Mouse (Mus musculus): ENCODE results near the gene Nat8f1. TPM values are rescaled to one million over a fixed set of nuclear protein-coding genes. Genes with fewer than 3 reads are reported as not detected.
"Not testable (repeated sequence)": the region's sequence is repeated elsewhere in the genome, so short reads cannot be mapped to it uniquely, and the experiment has no call there.

The Nat8f1 gene
- polyA plus RNA-seq, 1 experiment from 2014 or later: 12.0 TPM

GRCm38 (mm10) chr6:85884311-85884710 lies 31.2 kb downstream of the Nat8f1 start:
- Histone ChIP-seq H3K4me2 (ENCODE audit: low read depth, low read length) (no peak overlapping the region), H3K27me3 (replicated peaks; ENCODE audit: control insufficient read depth, insufficient read depth, low read length) (no peaks in the 10 kb centered on the region), H3K4me3 (ENCODE audit: low read length) (no peak overlapping the region), H3K9me3 (ENCODE audit: control insufficient read depth, low read length) (peaks cover 10% of the 10 kb centered on the region), H3K36me3 (ENCODE audit: control insufficient read depth, insufficient read depth, low read length) (no peaks in the 10 kb centered on the region), H3K4me1 (ENCODE audit: control insufficient read depth, insufficient read depth, low read length) (no peaks in the 10 kb centered on the region), H3K9ac (ENCODE audit: low read depth, low read length) (no peak overlapping the region), H3K27ac (ENCODE audit: low read length) (no peak overlapping the region)
- 88% methylated on average over 1 of the region's 1 CpGs for WGBS
- no peak for ATAC-seq

- H3K27me3 ChIP-seq (replicated peaks; ENCODE audit: control insufficient read depth, insufficient read depth, low read length); H3K4me1 ChIP-seq (ENCODE audit: control insufficient read depth, insufficient read depth, low read length); H3K36me3 ChIP-seq (ENCODE audit: control insufficient read depth, insufficient read depth, low read length); H3K9ac ChIP-seq (ENCODE audit: low read depth, low read length); H3K4me3 ChIP-seq (ENCODE audit: low read length); H3K4me2 ChIP-seq (ENCODE audit: low read depth, low read length); H3K9me3 ChIP-seq (ENCODE audit: control insufficient read depth, low read length); H3K27ac ChIP-seq (ENCODE audit: low read length); ATAC-seq: not testable (repeated sequence)
- 92% methylated on average over 9 of the region's 9 CpGs for WGBS
Observed at GRCm38 (mm10) chr6:85883246-85883645, 32.2 kb downstream of the Nat8f1 start.

DNA sequence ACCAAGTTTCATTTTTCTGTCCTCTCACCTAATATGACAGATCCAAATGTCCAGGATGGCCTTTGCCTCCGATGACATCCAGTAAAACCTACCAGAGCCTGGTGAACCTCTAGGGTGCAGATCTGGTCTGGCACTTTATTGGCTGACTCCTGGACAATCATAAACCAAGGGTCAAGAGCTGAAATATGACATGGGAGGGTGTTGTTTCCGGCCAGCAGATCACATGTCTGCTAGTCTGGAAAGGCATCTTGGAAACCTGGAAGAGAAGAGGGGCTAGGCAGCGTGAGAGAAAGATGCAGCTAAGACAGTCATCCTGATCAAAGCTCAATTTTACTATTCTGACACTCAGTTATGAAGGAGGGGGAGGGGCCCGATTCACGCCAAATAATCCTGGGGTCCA lies 46.5 kb downstream of the Nat8f1 start, which contains the start of gene Nat8f2:
Gene Nat8f2 (minus strand): TSS at position 153 of the 400 bp plus-strand sequence.
- WGBS: 64% methylated on average over 5 of the region's 5 CpGs
- not testable (repeated sequence) for H3K4me2 ChIP-seq (ENCODE audit: low read depth, low read length); ATAC-seq

DNA sequence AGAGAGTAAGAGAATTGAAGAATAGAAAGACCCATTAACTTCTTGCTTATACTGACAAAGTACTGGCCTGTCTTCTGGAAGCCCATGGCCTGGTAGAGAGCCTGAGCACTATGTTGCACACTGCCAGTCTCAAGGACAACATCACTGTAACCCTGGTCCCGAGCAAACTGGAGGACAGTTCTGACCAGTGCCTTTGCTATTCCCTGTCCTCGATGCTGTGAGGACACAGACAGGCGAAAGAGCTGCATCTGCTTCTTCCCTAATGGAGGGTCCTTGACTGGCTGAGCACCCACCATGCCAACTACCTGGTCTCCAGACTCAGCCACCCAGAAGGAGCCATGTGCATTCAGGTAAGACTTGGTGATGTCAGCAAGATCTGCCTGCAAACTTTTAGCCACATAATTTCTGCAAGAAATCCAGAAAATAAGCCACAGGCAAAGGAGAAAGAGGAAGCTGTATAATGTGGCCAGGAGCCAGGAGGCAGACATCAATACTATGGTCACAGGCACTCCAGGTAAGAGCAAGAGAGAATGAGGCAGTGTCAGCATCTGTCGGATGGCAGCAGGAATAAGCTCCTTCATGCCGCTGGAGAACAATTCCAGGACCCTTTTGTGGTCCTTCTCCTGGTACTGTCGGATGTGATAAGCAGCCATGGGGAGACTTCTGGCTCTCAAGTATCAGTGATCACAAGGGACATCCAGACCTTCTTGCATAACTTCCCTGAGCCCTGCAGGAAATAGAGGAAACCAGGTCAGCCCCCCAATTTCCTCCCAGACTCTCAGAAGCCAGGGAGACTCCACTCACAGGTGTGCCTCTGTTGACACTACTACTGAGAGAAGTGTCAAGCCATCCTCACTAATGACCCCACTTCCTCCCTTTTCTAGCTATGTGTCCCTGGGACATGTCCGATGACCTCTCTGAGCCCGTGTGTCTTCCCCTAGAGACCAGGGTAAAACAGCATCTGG lies 47.5 kb downstream of the Nat8f1 start:
- Histone ChIP-seq H3K4me1 (ENCODE audit: control insufficient read depth, insufficient read depth, low read length) (no peaks in the 10 kb centered on the region), H3K27ac (ENCODE audit: low read length) (no peak overlapping the region), H3K9ac (ENCODE audit: low read depth, low read length) (no peak overlapping the region), H3K4me3 (ENCODE audit: low read length) (no peak overlapping the region), H3K27me3 (replicated peaks; ENCODE audit: control insufficient read depth, insufficient read depth, low read length) (no peaks in the 10 kb centered on the region), H3K4me2 (ENCODE audit: low read depth, low read length) (no peak overlapping the region), H3K36me3 (ENCODE audit: control insufficient read depth, insufficient read depth, low read length) (no peaks in the 10 kb centered on the region), H3K9me3 (ENCODE audit: control insufficient read depth, low read length) (no peaks in the 10 kb centered on the region)
- ATAC-seq: no peak
- 78% methylated on average over 8 of the region's 8 CpGs for WGBS

More for the DNA sequence above, 46.5 kb downstream of the Nat8f1 start, which contains the start of gene Nat8f2:
- not testable (repeated sequence) for H3K27ac ChIP-seq (ENCODE audit: low read length); H3K4me1 ChIP-seq (ENCODE audit: control insufficient read depth, insufficient read depth, low read length); H3K4me3 ChIP-seq (ENCODE audit: low read length); H3K27me3 ChIP-seq (replicated peaks; ENCODE audit: control insufficient read depth, insufficient read depth, low read length); H3K9me3 ChIP-seq (ENCODE audit: control insufficient read depth, low read length); H3K36me3 ChIP-seq (ENCODE audit: control insufficient read depth, insufficient read depth, low read length); H3K9ac ChIP-seq (ENCODE audit: low read depth, low read length)

DNA sequence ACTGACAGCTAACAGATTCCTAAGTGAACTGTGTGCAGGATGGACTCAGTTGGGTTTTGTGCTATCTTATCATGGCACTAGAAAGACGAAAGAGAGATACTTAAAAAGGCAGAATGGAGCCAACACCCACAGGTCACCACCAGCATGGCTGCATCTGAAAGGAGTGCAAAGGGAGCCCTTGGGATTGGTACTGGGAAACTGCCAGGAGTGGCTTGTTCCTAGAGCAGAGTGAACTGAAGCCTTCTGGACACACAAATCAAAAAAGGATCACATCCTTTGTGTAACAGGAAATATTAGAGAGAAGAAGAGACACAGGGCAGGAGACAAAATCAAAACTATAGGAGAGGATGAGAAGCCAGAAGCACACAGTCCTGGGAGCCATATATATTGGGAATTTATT lies 48.5 kb downstream of the Nat8f1 start:
- H3K4me3 ChIP-seq (ENCODE audit: low read length); H3K4me2 ChIP-seq (ENCODE audit: low read depth, low read length); ATAC-seq; H3K4me1 ChIP-seq (ENCODE audit: control insufficient read depth, insufficient read depth, low read length); H3K36me3 ChIP-seq (ENCODE audit: control insufficient read depth, insufficient read depth, low read length); H3K9me3 ChIP-seq (ENCODE audit: control insufficient read depth, low read length); H3K27ac ChIP-seq (ENCODE audit: low read length); H3K27me3 ChIP-seq (replicated peaks; ENCODE audit: control insufficient read depth, insufficient read depth, low read length); H3K9ac ChIP-seq (ENCODE audit: low read depth, low read length): not testable (repeated sequence)
- 36% methylated on average over 1 of the region's 1 CpGs for WGBS

DNA sequence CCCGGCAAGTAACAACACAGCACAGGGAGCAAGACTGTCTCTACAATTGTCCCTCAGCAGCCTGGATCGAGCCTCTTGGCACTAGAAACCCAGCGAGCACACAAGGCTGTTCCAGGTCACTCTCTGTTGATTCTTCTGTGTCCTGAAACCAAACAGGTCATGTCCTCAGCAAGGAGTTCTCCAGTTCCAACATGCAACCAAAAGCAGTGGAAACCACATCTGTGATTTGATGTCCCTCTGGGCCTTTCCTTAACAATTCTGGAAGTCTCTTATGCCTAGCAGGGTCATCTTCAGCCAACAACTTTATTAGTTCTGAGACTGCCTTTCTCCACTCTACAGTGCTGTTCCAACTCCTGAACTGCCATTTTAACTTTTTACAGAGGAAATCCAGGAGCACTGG lies 49.3 kb downstream of the Nat8f1 start:
- not testable (repeated sequence) for H3K4me2 ChIP-seq (ENCODE audit: low read depth, low read length); H3K9me3 ChIP-seq (ENCODE audit: control insufficient read depth, low read length); H3K36me3 ChIP-seq (ENCODE audit: control insufficient read depth, insufficient read depth, low read length); H3K27ac ChIP-seq (ENCODE audit: low read length); H3K9ac ChIP-seq (ENCODE audit: low read depth, low read length); H3K4me1 ChIP-seq (ENCODE audit: control insufficient read depth, insufficient read depth, low read length); ATAC-seq; H3K27me3 ChIP-seq (replicated peaks; ENCODE audit: control insufficient read depth, insufficient read depth, low read length); H3K4me3 ChIP-seq (ENCODE audit: low read length)
- WGBS: 82% methylated on average over 3 of the region's 3 CpGs

DNA sequence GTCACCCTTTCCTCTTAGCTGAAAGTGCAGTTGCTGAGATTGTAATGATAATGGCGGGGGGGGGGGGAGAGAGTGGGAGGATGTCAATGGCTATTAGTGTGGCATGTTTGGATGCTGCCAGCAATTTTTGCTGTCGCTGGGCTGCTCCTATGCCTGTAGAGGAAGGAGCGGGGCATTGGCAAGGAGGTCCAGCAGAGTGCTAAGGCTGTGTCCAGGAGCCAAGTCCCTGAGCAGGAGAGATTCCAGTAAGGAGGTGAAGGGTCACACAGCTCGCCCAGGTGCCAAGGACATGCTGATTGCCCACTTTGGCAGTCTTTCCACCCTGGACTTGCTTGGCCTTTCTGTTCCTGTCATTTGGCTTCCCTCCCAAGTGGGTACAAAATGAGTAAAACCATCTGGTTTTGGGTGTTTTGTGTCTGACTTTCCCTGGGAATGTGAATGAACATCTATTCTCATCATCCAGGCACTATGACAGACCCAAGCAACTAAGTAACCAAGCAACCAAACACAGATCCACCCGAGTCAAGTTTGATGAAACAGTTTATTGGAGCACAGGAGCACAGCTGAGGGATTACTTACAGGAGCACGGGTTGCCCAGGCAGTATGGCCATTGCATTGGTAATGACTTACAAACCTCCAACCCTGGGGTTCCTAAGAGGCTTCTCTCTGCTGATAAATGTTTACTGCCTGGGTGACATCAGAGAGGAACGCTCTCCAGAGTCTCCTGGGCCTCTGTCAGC lies 50.4 kb downstream of the Nat8f1 start:
- not testable (repeated sequence) for H3K9me3 ChIP-seq (ENCODE audit: control insufficient read depth, low read length); H3K4me3 ChIP-seq (ENCODE audit: low read length); H3K4me2 ChIP-seq (ENCODE audit: low read depth, low read length); H3K36me3 ChIP-seq (ENCODE audit: control insufficient read depth, insufficient read depth, low read length); H3K4me1 ChIP-seq (ENCODE audit: control insufficient read depth, insufficient read depth, low read length); H3K27me3 ChIP-seq (replicated peaks; ENCODE audit: control insufficient read depth, insufficient read depth, low read length); H3K27ac ChIP-seq (ENCODE audit: low read length); ATAC-seq; H3K9ac ChIP-seq (ENCODE audit: low read depth, low read length)
- WGBS: 63% methylated on average over 6 of the region's 7 CpGs

DNA sequence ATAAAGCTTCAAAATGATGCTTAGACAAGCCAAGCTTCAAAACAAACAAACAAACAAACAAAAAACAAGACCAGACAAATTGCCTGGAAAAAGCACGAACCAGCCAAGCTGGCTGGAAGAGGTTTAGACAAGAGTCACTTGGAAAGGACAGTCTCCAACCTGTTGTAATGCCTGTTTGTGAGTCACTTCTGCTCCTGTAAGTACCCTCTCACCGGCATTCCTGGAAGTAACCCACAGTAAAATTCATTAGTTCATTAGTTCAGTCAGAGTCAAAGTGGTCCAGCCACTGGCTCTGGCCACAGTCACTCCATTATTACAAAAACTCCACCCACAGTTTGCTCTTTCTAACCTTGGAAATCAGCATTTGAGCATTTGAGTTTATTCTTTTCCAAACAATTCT lies 51.6 kb downstream of the Nat8f1 start:
- Histone ChIP-seq H3K27me3 (replicated peaks; ENCODE audit: control insufficient read depth, insufficient read depth, low read length) (no peaks in the 10 kb centered on the region), H3K4me1 (ENCODE audit: control insufficient read depth, insufficient read depth, low read length) (no peaks in the 10 kb centered on the region), H3K27ac (ENCODE audit: low read length) (no peak overlapping the region), H3K36me3 (ENCODE audit: control insufficient read depth, insufficient read depth, low read length) (no peaks in the 10 kb centered on the region), H3K9ac (ENCODE audit: low read depth, low read length) (no peak overlapping the region), H3K9me3 (ENCODE audit: control insufficient read depth, low read length) (no peaks in the 10 kb centered on the region), H3K4me2 (ENCODE audit: low read depth, low read length) (no peak overlapping the region), H3K4me3 (ENCODE audit: low read length) (no peak overlapping the region)
- 81% methylated on average over 2 of the region's 2 CpGs for WGBS
- no peak for ATAC-seq

DNA sequence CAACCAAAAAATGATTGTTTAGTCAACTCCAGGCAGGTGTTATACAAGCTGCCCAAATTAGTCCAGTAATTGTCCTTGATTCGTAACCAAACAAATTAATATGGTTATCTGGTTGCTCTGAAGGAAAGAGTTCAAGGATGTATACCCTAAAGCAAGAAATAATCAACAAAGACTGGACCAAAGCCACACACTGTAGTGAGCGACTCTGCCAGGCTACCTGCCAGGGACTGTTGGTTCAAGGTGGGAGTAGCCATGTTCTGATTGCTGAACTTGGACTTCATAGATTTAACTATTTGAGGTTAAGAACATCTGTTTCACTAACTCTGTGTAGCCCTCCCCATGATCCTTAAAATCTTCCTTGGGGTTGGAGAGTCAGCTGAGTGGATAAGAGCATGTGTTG lies 52.4 kb downstream of the Nat8f1 start:
- no peaks in the 10 kb centered on the region for H3K9me3 ChIP-seq (ENCODE audit: control insufficient read depth, low read length)
- WGBS: 88% methylated on average over 2 of the region's 2 CpGs

More for the DNA sequence above, 52.4 kb downstream of the Nat8f1 start:
- Histone ChIP-seq H3K4me2 (ENCODE audit: low read depth, low read length) (no peak overlapping the region), H3K9ac (ENCODE audit: low read depth, low read length) (no peak overlapping the region), H3K27me3 (replicated peaks; ENCODE audit: control insufficient read depth, insufficient read depth, low read length) (no peaks in the 10 kb centered on the region), H3K4me1 (ENCODE audit: control insufficient read depth, insufficient read depth, low read length) (no peaks in the 10 kb centered on the region), H3K36me3 (ENCODE audit: control insufficient read depth, insufficient read depth, low read length) (no peaks in the 10 kb centered on the region), H3K4me3 (ENCODE audit: low read length) (no peak overlapping the region), H3K27ac (ENCODE audit: low read length) (no peak overlapping the region)
- ATAC-seq: no peak
